Mouse (Mus musculus): ENCODE results near the gene Rhbdl3. TPM values are rescaled to one million over a fixed set of nuclear protein-coding genes. Genes with fewer than 3 reads are reported as not detected.
A peak's percentile ranks its signal among the peaks of the same experiment; 100 is the strongest.

Gene Rhbdl3
- polyA plus RNA-seq, 1 experiment from 2014 or later = 2.7 TPM

DNA sequence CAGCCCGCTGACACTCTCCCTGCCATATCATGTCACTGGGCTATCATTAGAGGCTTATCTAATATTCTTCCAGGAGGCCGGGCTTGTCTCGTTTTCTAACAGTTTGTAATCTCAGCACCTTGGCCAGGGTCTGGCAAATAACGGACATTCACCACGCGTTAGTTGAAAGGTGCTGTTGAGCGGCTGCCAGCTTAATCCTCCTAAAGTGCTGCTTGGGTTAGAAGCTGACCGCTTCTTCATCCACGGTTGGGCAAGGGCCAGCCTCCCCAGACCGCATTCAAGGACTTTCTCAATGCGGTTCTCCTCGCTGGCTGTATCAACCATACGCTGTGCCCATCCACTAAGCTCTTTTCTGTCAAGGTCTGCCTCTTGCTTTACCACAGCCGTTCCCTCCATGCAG lies 4.9 kb upstream of the Rhbdl3 start:
- no peaks in the 10 kb centered on the region for H3K4me1 ChIP-seq (replicated peaks; ENCODE audit: control insufficient read depth, insufficient read depth)
- no peak overlapping the region for H3K27ac ChIP-seq (replicated peaks)
- H3K27me3 ChIP-seq (ENCODE audit: control insufficient read depth, insufficient read depth, low read length) = peaks cover 3% of the 10 kb centered on the region; the same call in 1 of the 2 replicates
- H3K4me2 ChIP-seq (replicated peaks; ENCODE audit: low read depth) = no peak overlapping the region
- TF ChIP-seq CTCF (IDR thresholded peaks at IDR 0.05; ENCODE audit: low read depth) = no peak
- no peak for TF ChIP-seq EP300 (optimal IDR thresholded peaks at IDR 0.05)
- no peak for DNase-seq (ENCODE audit: low spot score)
- 22% methylated on average over 14 of the region's 14 CpGs for WGBS
- H3K4me3 ChIP-seq (ENCODE audit: low read depth, low read length) = no peak overlapping the region
- no peak for ATAC-seq (ENCODE audit: low FRiP score, low TSS enrichment)
- no peak overlapping the region for H3K9ac ChIP-seq (ENCODE audit: low read length)
- no peaks in the 10 kb centered on the region for H3K9me3 ChIP-seq (ENCODE audit: control insufficient read depth, low read length)
- H3K36me3 ChIP-seq (ENCODE audit: control insufficient read depth, insufficient read depth, low read length) = no peaks in the 10 kb centered on the region

DNA sequence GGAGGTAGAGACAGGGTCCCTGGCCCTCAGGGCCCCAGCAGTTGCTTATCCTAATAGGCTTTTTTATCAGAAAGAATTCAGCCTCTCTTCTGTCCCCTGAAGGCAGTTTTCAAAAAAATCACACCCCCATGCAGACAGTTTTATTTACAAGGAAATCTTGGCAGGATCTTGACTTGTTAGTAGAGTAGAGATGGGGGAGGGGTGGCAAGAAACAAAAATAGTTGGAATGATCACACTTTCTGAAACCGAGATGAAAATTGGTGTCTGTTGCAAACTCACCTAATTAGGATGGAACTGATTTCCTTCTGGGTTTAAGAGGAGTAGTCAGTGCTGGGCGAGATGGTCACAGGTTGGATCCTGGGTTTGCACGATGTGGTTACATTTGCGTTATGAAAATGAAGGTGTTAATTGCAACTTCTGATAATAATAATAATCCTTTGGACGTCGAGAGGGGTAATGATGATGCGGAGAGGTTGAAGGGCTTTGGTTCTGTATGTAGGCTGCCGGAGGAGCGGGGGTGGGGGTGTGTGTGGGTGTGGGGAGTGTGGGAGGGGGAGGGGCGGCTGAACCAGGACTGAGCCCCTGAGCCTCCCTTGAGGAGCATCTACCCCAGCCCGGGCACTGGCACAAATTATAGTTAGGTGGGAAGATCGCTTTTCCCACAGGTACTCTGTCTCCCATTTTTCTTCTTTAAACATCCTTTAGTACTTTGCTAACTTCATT lies 1.0 kb upstream of the Rhbdl3 start:
- Histone ChIP-seq H3K9me3 (ENCODE audit: control insufficient read depth, low read length) (no peaks in the 10 kb centered on the region), H3K4me2 (replicated peaks; ENCODE audit: low read depth) (peak overlapping the region; percentile 99; the same call in 1 of the 2 replicates), H3K9ac (ENCODE audit: low read length) (no peak overlapping the region), H3K36me3 (ENCODE audit: control insufficient read depth, insufficient read depth, low read length) (no peaks in the 10 kb centered on the region), H3K4me3 (ENCODE audit: low read depth, low read length) (no peak overlapping the region), H3K4me1 (replicated peaks; ENCODE audit: control insufficient read depth, insufficient read depth) (no peaks in the 10 kb centered on the region), H3K27me3 (ENCODE audit: control insufficient read depth, insufficient read depth, low read length) (peaks cover 3% of the 10 kb centered on the region; the same call in 1 of the 2 replicates), H3K27ac (replicated peaks) (no peak overlapping the region)
- no peak for DNase-seq (ENCODE audit: low spot score)
- no peak for ATAC-seq (ENCODE audit: low FRiP score, low TSS enrichment)
- WGBS = 17% methylated on average over 11 of the region's 12 CpGs
- TF ChIP-seq CTCF (IDR thresholded peaks at IDR 0.05; ENCODE audit: low read depth) (no peak), EP300 (optimal IDR thresholded peaks at IDR 0.05) (no peak)

DNA sequence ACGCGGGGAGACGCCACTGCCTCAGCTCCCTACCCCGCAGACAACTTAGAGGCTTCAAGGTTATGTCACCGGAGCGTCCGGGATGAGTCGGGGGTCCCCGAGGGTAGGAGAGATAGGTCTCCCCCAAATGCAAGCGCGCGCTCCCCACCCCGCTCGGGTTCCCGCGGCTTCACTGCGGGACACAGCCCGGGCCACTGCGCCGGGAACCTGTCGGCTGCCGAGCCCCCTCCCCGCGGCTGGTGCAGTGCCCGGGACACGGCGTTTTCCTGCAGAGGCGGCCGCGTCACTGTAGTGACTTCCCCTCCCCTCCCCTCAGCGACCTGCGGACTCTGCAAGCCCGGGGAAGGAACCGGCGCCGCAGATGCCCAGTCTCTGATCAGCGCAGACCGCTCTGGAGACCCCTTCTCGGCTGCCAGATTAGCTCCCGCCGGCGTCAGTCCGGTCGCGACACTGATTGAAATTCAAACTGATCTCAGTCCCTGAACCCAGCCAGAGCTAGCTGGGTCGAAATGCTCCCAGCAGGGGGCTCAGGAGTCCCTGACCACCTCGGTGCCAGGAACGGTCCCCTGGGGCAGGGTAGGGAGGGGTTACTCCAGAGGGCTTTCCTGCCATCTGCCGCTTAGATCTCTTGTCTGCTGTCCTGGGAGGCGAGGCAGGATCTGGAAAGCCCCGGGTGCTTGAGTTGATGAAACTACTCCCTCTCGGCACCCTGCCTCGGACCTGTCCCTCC lies 769 bp downstream of the Rhbdl3 start:
- DNase-seq (ENCODE audit: low spot score) (peak; percentile 53), ATAC-seq (ENCODE audit: low FRiP score, low TSS enrichment) (peak; percentile 17)
- no peaks in the 10 kb centered on the region; the same call in 1 of the 2 replicates for H3K27me3 ChIP-seq (ENCODE audit: control insufficient read depth, insufficient read depth, low read length)
- H3K4me2 ChIP-seq (replicated peaks; ENCODE audit: low read depth) = peak overlapping the region; percentile 99
- no peaks in the 10 kb centered on the region for H3K4me1 ChIP-seq (replicated peaks; ENCODE audit: control insufficient read depth, insufficient read depth)
- H3K4me3 ChIP-seq (ENCODE audit: low read depth, low read length) = peak overlapping the region; percentile 67
- under 1% methylated on average over 45 of the region's 53 CpGs for WGBS
- no peak for TF ChIP-seq EP300 (optimal IDR thresholded peaks at IDR 0.05)
- TF ChIP-seq CTCF (IDR thresholded peaks at IDR 0.05; ENCODE audit: low read depth) = peak; percentile 54
- no peaks in the 10 kb centered on the region for H3K36me3 ChIP-seq (ENCODE audit: control insufficient read depth, insufficient read depth, low read length)
- H3K9me3 ChIP-seq (ENCODE audit: control insufficient read depth, low read length) = no peaks in the 10 kb centered on the region
- H3K27ac ChIP-seq (replicated peaks) = peak overlapping the region; percentile 58; the same call in 1 of the 2 replicates
- peak overlapping the region; percentile 68 for H3K9ac ChIP-seq (ENCODE audit: low read length)

DNA sequence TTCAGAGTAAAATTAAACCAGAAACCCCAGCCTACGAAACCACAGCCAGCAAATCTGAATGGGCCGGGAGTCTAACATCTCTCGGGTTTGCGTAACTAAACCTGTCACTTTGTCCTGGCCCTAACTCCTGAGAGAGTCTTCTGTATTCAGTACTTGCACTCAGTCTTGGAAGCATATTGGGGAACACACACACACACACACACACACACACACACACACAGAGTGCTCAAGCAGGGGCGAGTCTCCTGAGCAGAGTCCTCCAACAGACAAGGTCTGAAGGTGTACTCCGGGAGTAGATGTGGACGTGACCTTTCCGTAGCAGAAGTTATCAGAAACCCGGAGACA lies 1.3 kb downstream of the Rhbdl3 start:
- no peak overlapping the region for H3K9ac ChIP-seq (ENCODE audit: low read length)
- TF ChIP-seq EP300 (optimal IDR thresholded peaks at IDR 0.05) = no peak
- H3K4me1 ChIP-seq (replicated peaks; ENCODE audit: control insufficient read depth, insufficient read depth) = no peaks in the 10 kb centered on the region
- WGBS = 5% methylated on average over 9 of the region's 9 CpGs
- no peaks in the 10 kb centered on the region; the same call in 1 of the 2 replicates for H3K27me3 ChIP-seq (ENCODE audit: control insufficient read depth, insufficient read depth, low read length)
- peak overlapping the region; percentile 58; the same call in 1 of the 2 replicates for H3K27ac ChIP-seq (replicated peaks)
- peak overlapping the region; percentile 99 for H3K4me2 ChIP-seq (replicated peaks; ENCODE audit: low read depth)
- DNase-seq (ENCODE audit: low spot score) = no peak
- no peak for ATAC-seq (ENCODE audit: low FRiP score, low TSS enrichment)
- H3K9me3 ChIP-seq (ENCODE audit: control insufficient read depth, low read length) = no peaks in the 10 kb centered on the region
- H3K36me3 ChIP-seq (ENCODE audit: control insufficient read depth, insufficient read depth, low read length) = no peaks in the 10 kb centered on the region
- H3K4me3 ChIP-seq (ENCODE audit: low read depth, low read length) = peak overlapping the region; percentile 67

DNA sequence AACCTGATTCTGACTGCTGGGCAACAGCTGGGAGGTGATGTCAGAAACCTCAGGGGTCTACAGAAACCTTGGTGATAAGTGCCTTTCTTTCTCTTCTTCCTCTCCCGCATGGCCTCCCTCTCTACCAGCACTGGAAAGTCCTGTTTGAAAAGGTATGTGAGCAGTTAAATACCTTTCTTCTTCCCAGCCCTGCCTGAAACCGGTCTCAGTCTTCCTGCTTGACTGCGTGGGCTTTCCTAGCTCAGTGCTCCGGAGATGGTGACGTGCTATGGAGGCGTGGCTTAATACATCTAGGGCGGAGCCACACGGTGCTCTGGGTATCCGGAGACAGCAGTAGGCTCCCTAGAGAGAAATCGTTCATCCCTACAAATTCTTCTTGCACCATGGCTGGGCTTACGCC lies 1.8 kb downstream of the Rhbdl3 start:
- no peak overlapping the region for H3K9ac ChIP-seq (ENCODE audit: low read length)
- no peaks in the 10 kb centered on the region for H3K9me3 ChIP-seq (ENCODE audit: control insufficient read depth, low read length)
- no peaks in the 10 kb centered on the region for H3K36me3 ChIP-seq (ENCODE audit: control insufficient read depth, insufficient read depth, low read length)
- DNase-seq (ENCODE audit: low spot score) = peak; percentile 71
- 3% methylated on average over 11 of the region's 11 CpGs for WGBS
- H3K4me1 ChIP-seq (replicated peaks; ENCODE audit: control insufficient read depth, insufficient read depth) = no peaks in the 10 kb centered on the region
- no peak overlapping the region for H3K27ac ChIP-seq (replicated peaks)
- ATAC-seq (ENCODE audit: low FRiP score, low TSS enrichment) = peak; percentile 86
- no peaks in the 10 kb centered on the region; the same call in 1 of the 2 replicates for H3K27me3 ChIP-seq (ENCODE audit: control insufficient read depth, insufficient read depth, low read length)
- H3K4me3 ChIP-seq (ENCODE audit: low read depth, low read length) = peak overlapping the region; percentile 67
- peak overlapping the region; percentile 99 for H3K4me2 ChIP-seq (replicated peaks; ENCODE audit: low read depth)
- TF ChIP-seq EP300 (optimal IDR thresholded peaks at IDR 0.05) = no peak
- TF ChIP-seq CTCF (IDR thresholded peaks at IDR 0.05; ENCODE audit: low read depth) = no peak

DNA sequence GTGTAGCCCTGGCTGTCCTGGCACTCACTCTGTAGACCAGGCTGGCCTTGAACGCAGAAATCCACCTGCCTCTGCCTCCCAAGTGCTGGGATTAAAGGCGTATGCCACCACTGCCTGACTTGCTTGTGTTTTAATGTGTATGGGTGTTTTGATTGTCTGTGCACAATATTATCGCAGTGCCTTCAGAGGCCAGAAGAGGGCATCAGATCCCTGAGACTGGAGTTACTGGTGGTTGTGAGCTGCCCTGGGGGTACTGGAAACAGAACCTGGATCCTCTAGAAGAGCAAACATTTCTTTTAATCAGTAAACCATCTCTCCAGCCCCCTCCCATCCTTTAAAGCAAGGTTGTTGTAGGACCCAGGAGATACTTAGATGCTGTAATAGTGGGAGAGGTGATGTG lies 3.0 kb downstream of the Rhbdl3 start:
- H3K4me3 ChIP-seq (ENCODE audit: low read depth, low read length) = no peak overlapping the region
- no peaks in the 10 kb centered on the region for H3K9me3 ChIP-seq (ENCODE audit: control insufficient read depth, low read length)
- DNase-seq (ENCODE audit: low spot score) = no peak
- H3K4me1 ChIP-seq (replicated peaks; ENCODE audit: control insufficient read depth, insufficient read depth) = no peaks in the 10 kb centered on the region
- H3K9ac ChIP-seq (ENCODE audit: low read length) = no peak overlapping the region
- TF ChIP-seq EP300 (optimal IDR thresholded peaks at IDR 0.05) (no peak), CTCF (IDR thresholded peaks at IDR 0.05; ENCODE audit: low read depth) (peak; percentile 47)
- H3K27me3 ChIP-seq (ENCODE audit: control insufficient read depth, insufficient read depth, low read length) = no peaks in the 10 kb centered on the region; the same call in 1 of the 2 replicates
- no peak overlapping the region for H3K4me2 ChIP-seq (replicated peaks; ENCODE audit: low read depth)
- 84% methylated on average over 3 of the region's 3 CpGs for WGBS
- H3K36me3 ChIP-seq (ENCODE audit: control insufficient read depth, insufficient read depth, low read length) = no peaks in the 10 kb centered on the region
- no peak overlapping the region for H3K27ac ChIP-seq (replicated peaks)
- ATAC-seq (ENCODE audit: low FRiP score, low TSS enrichment) = no peak
